Mouse (Mus musculus): Measurements from ENCODE around the gene Lbh. TPM values are rescaled to one million over a fixed set of nuclear protein-coding genes. Genes with fewer than 3 reads are reported as not detected.
A peak's percentile ranks its signal among the peaks of the same experiment; 100 is the strongest.

Lbh gene
- polyA plus RNA-seq (2014; fragmentation: Nextera tagmentation; extraction: Ambion mirVana) = 7.0 and 8.6 TPM in 2 replicates

DNA sequence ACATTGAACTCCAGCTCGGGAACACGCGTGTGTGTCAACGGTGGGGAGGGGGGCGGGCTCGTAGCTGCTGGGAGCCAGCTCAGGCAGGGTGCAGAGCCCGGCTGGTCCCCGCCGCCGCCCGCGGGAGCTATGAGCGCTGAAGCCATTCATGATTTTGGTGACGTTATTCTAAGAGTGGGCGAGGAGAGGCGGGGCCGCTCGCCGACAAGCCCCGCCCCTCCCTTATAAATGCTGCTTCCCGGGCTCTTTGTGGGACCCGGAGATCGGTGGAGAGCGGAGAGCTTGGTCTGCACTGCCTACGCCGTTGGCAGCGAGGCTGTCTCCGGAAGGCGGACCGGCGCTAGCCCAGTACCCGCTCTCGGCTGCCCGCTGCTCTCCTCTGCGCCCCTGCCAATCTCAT, at the start of gene Lbh:
Gene Lbh (plus strand): TSS at position 253 of the 400 bp plus-strand sequence.
- DNase-seq (ENCODE audit: low spot score) (peak; percentile 94), ATAC-seq (ENCODE audit: low FRiP score) (peak; percentile 93)
- Histone ChIP-seq H3K9ac (ENCODE audit: low read depth, low read length) (peak within 1 kb of the TSS; percentile 95), H3K27ac (ENCODE audit: low read depth, low read length) (peak within 1 kb of the TSS; percentile 88), H3K36me3 (ENCODE audit: control insufficient read depth, insufficient read depth, low read length) (no peaks in the 10 kb centered on the region), H3K27me3 (ENCODE audit: control insufficient read depth, insufficient read depth, low read length) (no peaks in the 10 kb centered on the region), H3K4me3 (ENCODE audit: low read depth, low read length) (peak within 1 kb of the TSS; percentile 73), H3K9me3 (ENCODE audit: control insufficient read depth, low read length) (no peaks in the 10 kb centered on the region), H3K4me2 (replicated peaks; ENCODE audit: low read depth, low read length) (peak within 1 kb of the TSS; percentile 77), H3K4me1 (replicated peaks; ENCODE audit: control insufficient read depth, insufficient read depth, low read length) (no peaks in the 10 kb centered on the region)
- 0% methylated on average over 35 of the region's 35 CpGs for WGBS

- Histone ChIP-seq H3K4me1 (replicated peaks; ENCODE audit: control insufficient read depth, insufficient read depth, low read length) (no peaks in the 10 kb centered on the region), H3K36me3 (ENCODE audit: control insufficient read depth, insufficient read depth, low read length) (no peaks in the 10 kb centered on the region), H3K4me2 (replicated peaks; ENCODE audit: low read depth, low read length) (no peak overlapping the region), H3K9me3 (ENCODE audit: control insufficient read depth, low read length) (no peaks in the 10 kb centered on the region), H3K9ac (ENCODE audit: low read depth, low read length) (no peak overlapping the region), H3K4me3 (ENCODE audit: low read depth, low read length) (no peak overlapping the region), H3K27ac (ENCODE audit: low read depth, low read length) (no peak overlapping the region), H3K27me3 (ENCODE audit: control insufficient read depth, insufficient read depth, low read length) (no peaks in the 10 kb centered on the region)
- ATAC-seq (ENCODE audit: low FRiP score) (no peak), DNase-seq (ENCODE audit: low spot score) (no peak)
- WGBS = 90% methylated on average over 9 of the region's 9 CpGs
Measured at GRCm38 (mm10) chr17:72878979-72879378, 39.1 kb upstream of the Lbh start.

GRCm38 (mm10) chr17:72880156-72880555, 37.9 kb upstream of the Lbh start:
- H3K9ac ChIP-seq (ENCODE audit: low read depth, low read length) = no peak overlapping the region
- no peaks in the 10 kb centered on the region for H3K27me3 ChIP-seq (ENCODE audit: control insufficient read depth, insufficient read depth, low read length)
- 75% methylated on average over 3 of the region's 3 CpGs for WGBS

GRCm38 (mm10) chr17:72881051-72881450, 37.1 kb upstream of the Lbh start:
- no peaks in the 10 kb centered on the region for H3K27me3 ChIP-seq (ENCODE audit: control insufficient read depth, insufficient read depth, low read length)
- no peak overlapping the region for H3K4me2 ChIP-seq (replicated peaks; ENCODE audit: low read depth, low read length)
- no peak overlapping the region for H3K27ac ChIP-seq (ENCODE audit: low read depth, low read length)
- DNase-seq (ENCODE audit: low spot score) (no peak), ATAC-seq (ENCODE audit: low FRiP score) (no peak)
- H3K36me3 ChIP-seq (ENCODE audit: control insufficient read depth, insufficient read depth, low read length) = no peaks in the 10 kb centered on the region
- H3K9ac ChIP-seq (ENCODE audit: low read depth, low read length) = no peak overlapping the region
- WGBS = 77% methylated on average over 3 of the region's 3 CpGs
- H3K4me3 ChIP-seq (ENCODE audit: low read depth, low read length) = no peak overlapping the region
- no peaks in the 10 kb centered on the region for H3K9me3 ChIP-seq (ENCODE audit: control insufficient read depth, low read length)
- no peaks in the 10 kb centered on the region for H3K4me1 ChIP-seq (replicated peaks; ENCODE audit: control insufficient read depth, insufficient read depth, low read length)

More at GRCm38 (mm10) chr17:72880156-72880555, 37.9 kb upstream of the Lbh start:
- H3K4me1 ChIP-seq (replicated peaks; ENCODE audit: control insufficient read depth, insufficient read depth, low read length) = no peaks in the 10 kb centered on the region
- ATAC-seq (ENCODE audit: low FRiP score) (no peak), DNase-seq (ENCODE audit: low spot score) (no peak)
- no peaks in the 10 kb centered on the region for H3K9me3 ChIP-seq (ENCODE audit: control insufficient read depth, low read length)
- no peak overlapping the region for H3K27ac ChIP-seq (ENCODE audit: low read depth, low read length)
- H3K4me2 ChIP-seq (replicated peaks; ENCODE audit: low read depth, low read length) = no peak overlapping the region
- H3K4me3 ChIP-seq (ENCODE audit: low read depth, low read length) = no peak overlapping the region
- H3K36me3 ChIP-seq (ENCODE audit: control insufficient read depth, insufficient read depth, low read length) = no peaks in the 10 kb centered on the region

- no peak for DNase-seq (ENCODE audit: low spot score)
Measured at GRCm38 (mm10) chr17:72881804-72882203, 36.3 kb upstream of the Lbh start.

DNA sequence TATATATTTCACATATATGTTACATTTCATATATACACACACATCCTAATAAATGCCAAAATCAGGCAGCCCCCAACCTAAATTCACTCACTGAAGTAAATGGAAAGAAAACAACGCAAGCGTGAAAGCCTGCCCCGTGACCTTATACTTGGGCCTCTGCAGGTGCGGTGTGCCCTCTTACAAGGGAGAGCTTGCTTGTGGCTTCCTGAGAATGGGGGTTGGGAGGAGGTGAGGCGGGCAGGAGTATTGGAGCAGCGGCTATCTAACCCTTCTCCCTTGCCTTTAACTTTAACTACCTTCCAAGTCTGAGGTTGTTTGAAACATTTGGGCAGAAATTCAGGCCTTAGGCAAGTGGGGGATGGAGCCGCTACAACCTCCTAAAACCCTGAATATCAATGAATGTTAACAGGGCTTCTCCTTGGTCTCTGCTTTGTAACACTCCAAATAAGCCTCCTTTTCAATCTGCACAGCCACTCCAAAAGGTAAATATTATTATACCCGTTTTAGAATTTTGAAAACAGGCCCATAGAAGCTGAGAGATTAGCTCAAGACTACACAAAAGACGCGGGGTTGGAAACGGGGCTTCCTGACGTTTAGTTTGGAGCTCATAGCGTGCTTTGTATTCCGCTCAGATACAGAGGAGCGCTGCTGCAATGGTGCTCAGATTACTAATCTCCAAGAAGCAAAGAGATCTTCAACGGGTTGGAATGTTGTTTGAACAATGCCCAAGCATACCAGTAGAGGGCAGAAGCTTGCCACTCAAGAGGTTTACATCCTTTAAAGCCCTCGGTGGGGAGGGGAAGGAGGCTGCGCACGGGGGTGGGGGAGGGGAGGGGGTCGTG, 28.3 kb upstream of the Lbh start:
- WGBS = 20% methylated on average over 19 of the region's 20 CpGs
- no peaks in the 10 kb centered on the region for H3K27me3 ChIP-seq (ENCODE audit: control insufficient read depth, insufficient read depth, low read length)
- H3K9ac ChIP-seq (ENCODE audit: low read depth, low read length) = no peak overlapping the region; the same call in 1 of the 2 replicates
- ATAC-seq (ENCODE audit: low FRiP score) = peak; percentile 73
- 0 out of 2 replicates have a peak overlapping the region, but pooled peaks have one; percentile 9 for H3K4me2 ChIP-seq (replicated peaks; ENCODE audit: low read depth, low read length)
- H3K4me3 ChIP-seq (ENCODE audit: low read depth, low read length) = no peak overlapping the region
- H3K9me3 ChIP-seq (ENCODE audit: control insufficient read depth, low read length) = no peaks in the 10 kb centered on the region
- H3K27ac ChIP-seq (ENCODE audit: low read depth, low read length) = no peak overlapping the region
- H3K4me1 ChIP-seq (replicated peaks; ENCODE audit: control insufficient read depth, insufficient read depth, low read length) = no peaks in the 10 kb centered on the region
- peak; percentile 85 for DNase-seq (ENCODE audit: low spot score)
- no peaks in the 10 kb centered on the region for H3K36me3 ChIP-seq (ENCODE audit: control insufficient read depth, insufficient read depth, low read length)

More at GRCm38 (mm10) chr17:72881804-72882203, 36.3 kb upstream of the Lbh start:
- Histone ChIP-seq H3K36me3 (ENCODE audit: control insufficient read depth, insufficient read depth, low read length) (no peaks in the 10 kb centered on the region), H3K27ac (ENCODE audit: low read depth, low read length) (no peak overlapping the region), H3K9me3 (ENCODE audit: control insufficient read depth, low read length) (no peaks in the 10 kb centered on the region), H3K27me3 (ENCODE audit: control insufficient read depth, insufficient read depth, low read length) (no peaks in the 10 kb centered on the region), H3K4me1 (replicated peaks; ENCODE audit: control insufficient read depth, insufficient read depth, low read length) (no peaks in the 10 kb centered on the region), H3K4me2 (replicated peaks; ENCODE audit: low read depth, low read length) (no peak overlapping the region), H3K4me3 (ENCODE audit: low read depth, low read length) (no peak overlapping the region), H3K9ac (ENCODE audit: low read depth, low read length) (no peak overlapping the region)
- 46% methylated on average over 1 of the region's 1 CpGs for WGBS
- ATAC-seq (ENCODE audit: low FRiP score) = no peak

DNA sequence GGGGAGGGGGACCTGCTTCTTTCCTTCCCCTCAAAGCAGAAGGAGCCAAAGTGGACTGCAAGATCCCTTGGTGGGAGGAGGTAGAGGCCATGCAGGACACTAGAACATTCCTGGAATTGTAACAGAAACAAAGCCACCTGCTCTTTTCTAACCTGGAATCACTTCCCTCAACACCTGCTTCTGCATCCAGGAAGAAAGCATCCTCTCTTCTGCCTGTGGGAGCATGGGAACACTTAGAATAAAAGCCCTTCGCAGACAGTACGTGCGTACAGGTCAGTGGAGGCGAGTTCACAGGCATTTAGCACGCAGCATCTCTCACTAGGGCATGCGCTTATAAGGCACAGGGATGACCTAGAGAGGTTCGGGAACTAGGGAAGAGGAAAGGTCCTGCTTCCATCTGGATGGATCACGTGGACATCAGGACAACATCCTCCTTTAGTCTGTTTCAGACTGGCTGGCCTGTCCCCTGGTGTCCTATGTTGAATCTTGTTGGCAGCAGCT, 27.7 kb upstream of the Lbh start:
- Histone ChIP-seq H3K27ac (ENCODE audit: low read depth, low read length) (no peak overlapping the region), H3K4me2 (replicated peaks; ENCODE audit: low read depth, low read length) (no peak overlapping the region), H3K36me3 (ENCODE audit: control insufficient read depth, insufficient read depth, low read length) (no peaks in the 10 kb centered on the region), H3K4me1 (replicated peaks; ENCODE audit: control insufficient read depth, insufficient read depth, low read length) (no peaks in the 10 kb centered on the region), H3K9me3 (ENCODE audit: control insufficient read depth, low read length) (no peaks in the 10 kb centered on the region), H3K27me3 (ENCODE audit: control insufficient read depth, insufficient read depth, low read length) (no peaks in the 10 kb centered on the region), H3K4me3 (ENCODE audit: low read depth, low read length) (no peak overlapping the region), H3K9ac (ENCODE audit: low read depth, low read length) (no peak overlapping the region)
- peak; percentile 12 for DNase-seq (ENCODE audit: low spot score)
- ATAC-seq (ENCODE audit: low FRiP score) = peak; percentile 19
- WGBS = 56% methylated on average over 8 of the region's 8 CpGs

DNA sequence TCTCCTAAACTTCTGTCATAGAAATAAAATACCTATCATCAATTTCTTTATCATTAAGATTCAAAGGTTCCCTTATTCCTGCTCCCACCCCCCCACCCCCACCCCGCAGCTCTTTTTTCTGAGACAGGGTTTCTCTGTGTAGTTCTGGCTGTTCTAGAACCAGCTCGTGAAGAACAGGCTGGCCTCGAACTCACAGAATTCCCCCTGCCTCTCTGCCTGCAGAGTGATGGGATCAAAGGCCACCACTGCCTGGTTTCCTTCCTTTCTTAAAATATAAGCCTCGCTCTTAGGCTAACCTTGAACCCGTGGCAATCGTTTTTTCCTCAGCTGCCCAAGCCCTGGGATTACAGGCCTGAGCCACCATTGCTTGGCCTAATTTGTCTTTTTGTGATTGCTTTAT, 26.5 kb upstream of the Lbh start:
- Histone ChIP-seq H3K27ac (ENCODE audit: low read depth, low read length) (no peak overlapping the region), H3K4me3 (ENCODE audit: low read depth, low read length) (no peak overlapping the region), H3K9ac (ENCODE audit: low read depth, low read length) (no peak overlapping the region), H3K36me3 (ENCODE audit: control insufficient read depth, insufficient read depth, low read length) (no peaks in the 10 kb centered on the region), H3K9me3 (ENCODE audit: control insufficient read depth, low read length) (no peaks in the 10 kb centered on the region), H3K4me2 (replicated peaks; ENCODE audit: low read depth, low read length) (no peak overlapping the region), H3K27me3 (ENCODE audit: control insufficient read depth, insufficient read depth, low read length) (no peaks in the 10 kb centered on the region), H3K4me1 (replicated peaks; ENCODE audit: control insufficient read depth, insufficient read depth, low read length) (no peaks in the 10 kb centered on the region)
- ATAC-seq (ENCODE audit: low FRiP score) = no peak
- no peak for DNase-seq (ENCODE audit: low spot score)
- WGBS = 91% methylated on average over 6 of the region's 6 CpGs

DNA sequence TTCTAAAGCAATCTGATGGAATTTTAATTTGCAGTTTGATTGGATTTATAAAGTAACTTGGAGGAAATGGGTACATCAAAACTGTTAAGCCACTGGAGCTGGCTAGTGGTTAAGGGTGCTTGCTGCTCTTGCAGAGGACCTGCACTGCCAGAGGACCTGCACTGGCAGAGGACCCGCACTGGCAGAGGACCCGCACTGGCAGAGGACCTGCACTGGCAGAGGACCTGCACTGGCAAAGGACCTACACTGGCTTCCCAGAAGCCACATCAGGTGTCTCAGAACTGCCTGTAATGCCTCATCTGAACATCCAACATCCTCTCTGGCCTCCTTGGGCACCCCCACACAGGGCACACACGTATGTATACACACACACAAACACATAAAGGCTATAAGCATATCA, 22.6 kb upstream of the Lbh start:
- H3K27ac ChIP-seq (ENCODE audit: low read depth, low read length) = no peak overlapping the region
- H3K27me3 ChIP-seq (ENCODE audit: control insufficient read depth, insufficient read depth, low read length) = no peaks in the 10 kb centered on the region
- H3K4me3 ChIP-seq (ENCODE audit: low read depth, low read length) = no peak overlapping the region
- ATAC-seq (ENCODE audit: low FRiP score) (no peak), DNase-seq (ENCODE audit: low spot score) (no peak)
- H3K4me1 ChIP-seq (replicated peaks; ENCODE audit: control insufficient read depth, insufficient read depth, low read length) = no peaks in the 10 kb centered on the region
- H3K36me3 ChIP-seq (ENCODE audit: control insufficient read depth, insufficient read depth, low read length) = no peaks in the 10 kb centered on the region
- H3K9me3 ChIP-seq (ENCODE audit: control insufficient read depth, low read length) = no peaks in the 10 kb centered on the region
- 95% methylated on average over 3 of the region's 3 CpGs for WGBS
- H3K4me2 ChIP-seq (replicated peaks; ENCODE audit: low read depth, low read length) = no peak overlapping the region
- H3K9ac ChIP-seq (ENCODE audit: low read depth, low read length) = no peak overlapping the region

Measured in hindbrain, embryonic 11.5 days (tissue).